Mouse (Mus musculus): ENCODE results near the gene Vmn1r77. TPM values are rescaled to one million over a fixed set of nuclear protein-coding genes. Genes with fewer than 3 reads are reported as not detected.

Vmn1r77 gene
- polyA plus RNA-seq (2012), result not detected in 2 replicates

DNA sequence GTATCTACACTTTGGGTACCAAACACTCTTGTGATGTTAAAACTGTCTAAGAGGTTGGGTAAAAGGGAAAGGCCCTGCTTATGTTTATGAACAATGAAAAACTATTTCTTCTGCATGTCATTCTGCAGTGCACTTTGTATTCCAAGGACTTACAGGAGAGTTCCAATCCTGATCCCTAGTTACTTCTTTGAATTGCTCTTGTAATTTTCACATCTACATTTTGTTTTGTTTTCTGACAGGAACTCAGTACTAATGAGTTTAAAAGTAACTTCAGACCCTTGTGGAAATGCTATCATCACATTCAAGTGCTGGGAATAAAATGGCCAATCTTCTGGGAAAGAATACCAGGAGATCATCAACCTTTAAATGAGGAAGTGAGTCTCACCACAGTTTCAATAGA lies at the start of gene Vmn1r77:
Gene Vmn1r77 (plus strand): TSS at position 301 of the 400 bp plus-strand sequence.

Other genes starting within 250 kb of the Vmn1r77 start
- gene Vmn1r74, start 202.8 kb upstream of the Vmn1r77 start, polyA plus RNA-seq (2012), result not detected in 2 replicates
- not detected in 2 replicates for gene Vmn1r75, start 162.1 kb upstream of the Vmn1r77 start, polyA plus RNA-seq (2012)
- gene Vmn1r76, start 98.5 kb upstream of the Vmn1r77 start, polyA plus RNA-seq (2012), result not detected in 2 replicates
- gene Vmn1r78, start 113.5 kb downstream of the Vmn1r77 start, polyA plus RNA-seq (2012), result not detected in 2 replicates
- gene Vmn1r79, start 134.5 kb downstream of the Vmn1r77 start, polyA plus RNA-seq (2012), result not detected in 2 replicates
- gene Vmn1r80, start 152.5 kb downstream of the Vmn1r77 start, polyA plus RNA-seq (2012), result 0.02 TPM in 1 of 2 replicates, not detected in the other
- 0.01 TPM in 1 of 2 replicates, not detected in the other for gene Vmn1r81, start 231.5 kb downstream of the Vmn1r77 start, polyA plus RNA-seq (2012)

Measured in megakaryocyte-erythroid progenitor cell, adult 5 weeks (primary cell).